Mouse (Mus musculus) myocyte (in vitro differentiated cells): ENCODE results near the gene Rbl2.

ENCODE experiments used
- E2F4 ChIP-seq: IDR thresholded peaks from one replicate; pipeline ENCODE4 v1.6.1; 2011; ENCODE audit warnings: mild to moderate bottlenecking, control low read depth, moderate library complexity; ENCODE audit not compliant: insufficient read depth
- MAX ChIP-seq: IDR thresholded peaks from one replicate; pipeline ENCODE4 v1.6.1; 2011; ENCODE audit warnings: low read depth, mild to moderate bottlenecking, control low read depth
- MYOD1 ChIP-seq, 3 experiments: IDR thresholded peaks; one replicate each; pipeline ENCODE4 v1.6.1; 2011; ENCODE audit warnings: control low read depth in 2 of 3, low read depth in 2 of 3, mild to moderate bottlenecking in 2 of 3, moderate library complexity in 1 of 3; ENCODE audit not compliant: insufficient read length in 2 of 3, control insufficient read depth in 1 of 3
- POLR2A ChIP-seq: IDR thresholded peaks from one replicate; pipeline ENCODE4 v1.6.1; 2011; ENCODE audit warnings: low read depth, mild to moderate bottlenecking, control low read depth, moderate library complexity; ENCODE audit not compliant: insufficient read length
- SRF ChIP-seq: IDR thresholded peaks from one replicate; pipeline ENCODE4 v1.6.1; 2011; ENCODE audit warnings: low read depth; ENCODE audit not compliant: control insufficient read depth, insufficient read length
- TCF12 ChIP-seq: IDR thresholded peaks from one replicate; pipeline ENCODE4 v1.6.1; 2011; ENCODE audit warnings: mild to moderate bottlenecking, control low read depth; ENCODE audit not compliant: poor library complexity, insufficient read depth, severe bottlenecking
- USF1 ChIP-seq: IDR thresholded peaks from one replicate; pipeline ENCODE4 v1.6.1; 2011; ENCODE audit warnings: low read depth, mild to moderate bottlenecking, control low read depth, moderate library complexity

DNA sequence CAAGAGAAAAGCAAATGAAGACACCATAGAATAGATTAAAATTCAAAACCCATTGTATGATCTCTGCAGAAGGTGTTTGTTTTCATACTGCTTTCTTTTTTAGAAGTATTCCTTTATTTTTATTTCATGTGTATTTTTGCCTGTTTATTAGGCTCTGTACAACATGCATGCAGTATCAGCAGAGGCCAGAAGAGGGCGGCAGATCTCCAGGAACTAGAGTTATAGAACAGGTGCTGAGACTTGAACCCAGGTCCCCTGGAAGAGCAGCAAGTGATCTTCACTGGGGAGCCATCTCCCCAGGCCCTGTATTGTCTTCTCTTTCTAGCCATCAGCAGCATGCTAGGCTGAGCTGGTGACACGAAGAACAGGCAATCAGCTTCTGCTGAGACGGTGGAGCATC, 84.0 kb downstream of the Rbl2 start:
- TF ChIP-seq POLR2A = no peak
- TF ChIP-seq TCF12 = no peak
- TF ChIP-seq USF1 = no peak
- no peak for TF ChIP-seq SRF
- TF ChIP-seq E2F4 = no peak
- no peak for TF ChIP-seq MYOD1 (IDR thresholded peaks at IDR 0.05; ENCODE audit: control insufficient read depth in 1 of 3, insufficient read length in 2 of 3, low read depth in 2 of 3)
- TF ChIP-seq MAX = no peak
